Mouse (Mus musculus): ENCODE measurements around the gene Tnn. TPM values are rescaled to one million over a fixed set of nuclear protein-coding genes. Genes with fewer than 3 reads are reported as not detected.

Gene Tnn
- total RNA-seq, 2 experiments from 2014 or later: not detected

DNA sequence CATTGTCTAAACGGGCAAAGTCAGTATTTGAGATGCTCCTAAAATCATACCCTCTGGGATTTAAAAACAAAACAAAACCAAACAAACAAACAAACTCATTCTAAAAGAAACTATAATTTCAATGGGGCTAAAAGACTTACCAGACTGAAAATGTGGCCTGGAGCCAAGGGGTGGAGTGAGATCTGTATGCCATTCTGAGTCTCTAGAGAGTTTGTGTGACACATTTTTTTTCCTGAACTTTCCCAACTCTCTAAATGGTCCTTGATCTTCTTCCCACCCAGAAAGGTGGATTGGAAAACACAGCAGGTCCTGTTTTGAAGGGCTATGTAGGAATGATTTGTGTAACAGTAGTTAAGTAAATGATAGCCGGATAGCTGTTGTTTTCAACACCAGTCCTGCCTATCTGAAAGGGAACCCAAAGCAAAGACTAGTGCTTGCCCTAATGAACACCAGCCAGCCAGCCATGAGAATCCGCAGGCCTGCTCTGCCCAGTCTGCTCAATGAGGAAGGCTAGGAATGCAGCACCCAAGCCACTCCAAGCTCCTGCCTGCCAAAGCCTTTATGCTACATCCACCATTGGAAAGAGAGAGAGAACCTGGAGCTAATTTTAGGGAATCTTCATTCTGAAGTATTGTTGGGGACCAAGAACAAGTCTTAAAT lies 108.2 kb downstream of the Tnn start:
- no peak for ATAC-seq (replicated peaks; ENCODE audit: poor library complexity)

DNA sequence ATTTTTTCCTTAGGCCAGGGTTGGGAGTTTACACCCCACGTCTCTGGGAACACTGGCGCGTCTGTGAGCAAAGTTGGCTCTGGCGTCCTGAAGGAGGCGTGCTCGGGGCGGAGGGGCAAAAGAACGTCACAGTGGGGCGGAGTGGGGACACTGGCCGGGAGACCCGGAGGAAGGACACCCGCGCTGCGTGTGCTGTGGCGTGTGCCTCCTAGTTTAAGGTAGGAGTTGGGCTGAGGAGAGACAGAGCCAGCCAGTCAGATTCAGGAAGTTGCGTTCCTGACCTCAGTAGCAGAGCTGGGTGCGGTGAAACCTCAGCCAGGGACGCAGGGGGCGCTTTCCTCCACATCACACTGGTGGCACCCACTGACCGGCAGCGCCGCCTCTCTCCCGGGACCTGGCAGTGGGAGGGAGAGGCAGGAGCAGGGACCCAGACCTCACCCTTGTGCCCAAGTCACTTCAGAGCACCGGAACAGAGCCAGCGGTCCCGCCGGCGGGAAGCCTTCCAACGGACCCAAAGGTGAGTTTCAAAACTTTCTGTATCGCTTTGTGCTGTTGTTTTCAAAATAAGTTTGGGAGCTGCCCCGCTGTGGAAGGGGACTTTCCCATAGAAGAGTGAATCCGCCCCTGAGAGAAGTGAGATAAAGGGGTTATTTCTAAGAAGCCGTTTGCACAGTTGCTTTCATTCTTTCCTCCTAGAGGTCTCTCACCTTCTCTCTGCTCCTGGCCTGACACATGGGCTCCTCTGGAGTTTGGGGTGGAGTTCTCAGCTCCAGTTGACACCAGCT lies 109.0 kb downstream of the Tnn start, which contains the start of gene 4930523C07Rik:
Gene 4930523C07Rik (plus strand): TSS at position 146 of the 785 bp plus-strand sequence.
- peak; percentile 79 for ATAC-seq (replicated peaks; ENCODE audit: poor library complexity)

DNA sequence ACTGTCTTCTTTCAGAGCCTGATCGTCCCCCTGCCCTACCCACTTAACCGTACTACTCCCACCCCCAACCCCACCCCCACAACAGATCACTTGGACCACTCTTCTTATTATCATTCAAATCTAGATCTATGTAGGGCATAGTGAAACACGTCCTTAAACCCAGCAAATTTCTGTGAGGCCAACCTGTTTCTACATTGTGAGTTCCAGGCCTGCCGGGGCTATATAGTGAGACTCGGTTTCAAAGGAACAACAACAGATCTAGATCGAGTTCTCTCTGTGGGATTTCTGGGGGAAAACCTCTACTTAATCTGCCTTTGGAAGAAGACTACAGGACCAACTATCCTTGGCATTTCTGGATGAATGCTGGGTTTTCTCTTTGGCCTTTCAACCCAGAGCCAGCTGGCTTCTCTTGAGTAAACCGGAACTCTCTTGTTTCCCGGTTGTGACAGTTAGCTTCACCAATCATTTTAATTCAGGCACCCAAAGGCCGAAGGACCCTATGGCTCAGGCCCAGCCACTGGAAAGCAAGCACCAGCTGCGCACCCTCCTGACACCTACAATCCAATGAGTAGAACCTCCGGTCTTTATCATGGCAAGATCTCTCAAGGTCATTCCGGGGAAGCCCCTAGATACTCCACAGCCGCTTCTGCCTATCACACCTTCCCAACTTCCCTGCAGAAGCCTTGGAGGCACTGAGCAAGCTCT lies 110.0 kb downstream of the Tnn start:
- ATAC-seq (replicated peaks; ENCODE audit: poor library complexity): no peak

DNA sequence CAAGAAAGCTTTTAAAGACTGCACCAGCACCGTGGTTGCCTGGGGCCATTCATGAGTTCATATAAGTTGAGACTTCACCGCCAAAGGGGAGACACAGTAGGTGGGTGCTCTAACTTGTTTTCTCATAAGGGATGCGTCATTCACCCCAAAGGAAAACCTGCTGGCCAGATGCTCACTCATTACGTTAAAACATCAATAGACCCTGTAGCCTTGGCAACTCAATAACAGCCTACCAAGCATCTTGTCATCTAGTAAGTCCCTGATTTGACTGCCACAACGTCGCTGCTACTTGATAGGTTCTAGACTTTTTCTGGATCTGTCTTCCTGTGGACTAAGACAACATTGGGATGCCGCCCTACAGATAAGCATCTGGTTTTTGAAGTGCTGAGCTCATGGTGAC lies 111.0 kb downstream of the Tnn start:
- ATAC-seq (replicated peaks; ENCODE audit: poor library complexity): no peak

DNA sequence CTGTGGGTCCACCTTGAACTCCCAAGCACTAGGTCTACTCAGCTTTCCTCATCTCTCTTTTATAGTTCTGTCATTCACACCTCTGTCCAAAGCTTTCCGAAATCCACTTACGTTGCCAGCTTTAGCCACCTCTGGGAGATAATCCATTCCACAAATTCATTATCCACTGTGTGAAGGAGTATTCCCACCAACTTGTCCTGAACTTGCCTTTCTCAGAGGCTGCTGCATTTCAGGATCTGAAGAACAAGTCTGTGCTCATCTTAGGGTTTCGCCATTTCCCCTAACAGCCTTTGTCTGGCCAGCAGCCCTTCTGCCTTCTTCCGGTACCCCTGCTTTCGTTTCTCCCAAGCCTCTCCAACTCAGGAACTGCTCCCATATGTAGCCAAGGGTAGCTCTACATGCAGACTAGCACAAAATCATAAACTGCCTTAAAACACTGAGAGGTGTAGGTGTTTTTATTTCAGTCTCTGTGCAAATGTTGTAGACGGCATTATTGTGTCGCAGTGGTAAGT lies 112.1 kb downstream of the Tnn start:
- ATAC-seq (replicated peaks; ENCODE audit: poor library complexity): peak; percentile 28

DNA sequence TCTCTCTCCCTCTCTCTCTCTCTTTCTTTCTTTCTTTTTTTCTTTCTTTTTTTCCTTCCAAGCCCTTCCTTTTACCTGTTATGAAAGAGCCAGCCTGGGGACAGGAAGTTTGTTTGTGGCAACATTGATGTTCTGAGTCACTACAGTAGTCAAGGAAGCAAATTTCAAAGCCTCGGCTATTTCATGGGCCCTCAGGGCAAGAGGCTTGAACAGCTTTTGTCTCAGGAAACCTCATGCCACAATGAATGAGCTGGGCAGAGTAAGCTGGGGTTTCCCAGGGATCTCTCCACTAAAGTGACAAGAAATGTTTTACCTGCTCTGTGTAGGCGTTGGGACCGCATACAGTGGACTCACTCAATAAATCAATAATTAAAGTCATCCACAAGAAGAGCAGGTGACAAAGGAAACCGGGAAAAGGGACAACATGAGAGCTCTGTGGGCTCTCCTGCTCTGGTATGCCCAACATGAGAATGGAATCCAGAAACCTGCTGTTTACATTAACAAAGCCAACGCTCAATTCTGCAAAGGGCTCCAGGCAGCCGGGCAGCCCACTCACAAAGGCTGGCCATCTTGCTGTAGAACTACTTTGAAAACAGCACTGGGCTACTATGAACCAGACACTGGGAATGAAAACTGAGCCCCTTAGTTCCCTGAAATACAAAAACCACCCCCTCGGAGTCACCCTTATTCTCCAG lies 113.3 kb downstream of the Tnn start:
- ATAC-seq (replicated peaks; ENCODE audit: poor library complexity): 0 out of 2 replicates have a peak, but pooled peaks have one; percentile 12

DNA sequence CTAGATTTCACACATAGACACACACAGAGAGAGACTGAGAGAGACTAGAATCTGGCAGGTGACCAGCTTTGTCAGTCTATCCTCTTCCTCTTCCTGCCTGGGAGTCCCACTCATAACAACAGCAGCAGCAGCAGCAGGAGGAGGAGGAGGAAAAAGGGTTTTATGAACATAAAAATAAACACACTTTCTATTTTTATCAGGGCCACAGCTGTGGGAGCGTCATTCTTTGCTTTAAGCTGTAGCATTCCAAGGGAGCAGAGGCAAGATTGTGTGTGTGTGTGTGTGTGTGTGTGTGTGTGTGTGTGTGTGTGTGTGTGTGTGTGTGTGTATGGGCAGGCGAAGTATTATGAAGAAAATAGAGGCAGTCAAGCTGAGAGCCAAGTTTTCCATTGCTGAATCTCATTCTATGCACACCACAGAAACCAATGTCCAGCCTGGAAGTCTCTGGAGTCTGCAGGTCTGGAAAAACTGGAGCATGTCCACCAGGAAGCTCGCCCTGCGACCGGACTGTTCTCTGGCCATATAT lies 116.3 kb downstream of the Tnn start:
- ATAC-seq (replicated peaks; ENCODE audit: poor library complexity): peak; percentile 23; the same call in 1 of the 2 replicates

DNA sequence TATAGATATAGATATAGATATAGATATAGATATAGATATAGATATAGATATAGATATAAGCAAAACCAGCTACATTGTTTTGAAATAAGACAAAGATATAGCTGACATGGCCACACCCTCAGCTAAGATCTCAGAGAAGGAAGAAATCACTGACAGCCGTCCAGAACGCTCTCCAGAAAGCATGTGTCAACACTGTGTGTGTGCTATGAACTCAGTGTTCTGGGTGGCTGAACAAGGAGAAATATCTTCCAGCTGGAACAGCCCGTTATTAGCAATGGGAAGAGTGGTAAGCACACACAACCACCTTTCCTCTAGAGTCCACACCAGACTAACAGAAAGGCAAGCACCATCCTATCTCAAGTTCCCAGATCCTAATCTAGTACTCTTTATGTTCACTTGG lies 117.8 kb downstream of the Tnn start:
- ATAC-seq (replicated peaks; ENCODE audit: poor library complexity): no peak

Other genes starting within 250 kb of the Tnn start
- gene 4930523C07Rik, start 109.2 kb downstream of the Tnn start, total RNA-seq (2015): 55.5 and 56.9 TPM in 2 replicates
- gene 4930523C07Rik, start 109.2 kb downstream of the Tnn start, total RNA-seq (2017): 39.0 and 59.1 TPM in 2 replicates
- 198 and 201 TPM in 2 replicates for gene Mrps14, start 41.6 kb upstream of the Tnn start, total RNA-seq (2015)
- gene Mrps14, start 41.6 kb upstream of the Tnn start, total RNA-seq (2017): 151 and 173 TPM in 2 replicates
- gene Cacybp, start 59.3 kb upstream of the Tnn start, total RNA-seq (2015): 338 and 369 TPM in 2 replicates
- gene Cacybp, start 59.3 kb upstream of the Tnn start, total RNA-seq (2017): 281 and 317 TPM in 2 replicates